Mouse (Mus musculus): ENCODE measurements around the gene Iqgap2. TPM values are rescaled to one million over a fixed set of nuclear protein-coding genes. Genes with fewer than 3 reads are reported as not detected.
A peak's percentile ranks its signal among the peaks of the same experiment; 100 is the strongest.

Iqgap2 gene
- polyA plus RNA-seq, 1 experiment from 2014 or later, result 10.5 TPM

DNA sequence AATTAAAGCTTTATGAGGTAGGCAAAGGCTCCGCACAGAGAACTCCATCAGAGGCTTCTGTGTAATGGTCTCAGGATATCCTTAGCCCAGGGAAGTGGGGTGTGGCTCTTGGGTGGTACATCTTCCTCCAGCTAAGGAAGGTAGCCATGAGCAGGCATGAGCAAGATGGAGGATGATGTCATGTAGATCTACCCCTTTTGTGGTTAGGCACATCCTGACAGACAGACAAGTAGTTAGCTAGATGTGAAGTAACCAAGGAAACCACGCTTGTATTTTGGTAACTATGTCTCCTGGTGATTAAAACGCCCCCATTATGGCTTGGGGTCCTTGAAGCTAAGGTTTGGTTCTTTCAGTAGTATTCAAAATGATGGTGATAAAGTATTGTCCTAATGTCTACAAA, 78.1 kb downstream of the Iqgap2 start:
- Histone ChIP-seq H3K27me3 (ENCODE audit: insufficient read depth, poor library complexity, severe bottlenecking) (no peaks in the 10 kb centered on the region), H3K4me1 (replicated peaks) (peaks cover 13% of the 10 kb centered on the region), H3K36me3 (0 out of 2 replicates have a peak, but pooled peaks cover 3% of the 10 kb centered on the region), H3K4me3 (no peak overlapping the region), H3K27ac (no peak overlapping the region), H3K9me3 (no peaks in the 10 kb centered on the region)
- no peak for DNase-seq (ENCODE audit: low spot score)
- WGBS, result 85% methylated on average over 3 of the region's 3 CpGs

DNA sequence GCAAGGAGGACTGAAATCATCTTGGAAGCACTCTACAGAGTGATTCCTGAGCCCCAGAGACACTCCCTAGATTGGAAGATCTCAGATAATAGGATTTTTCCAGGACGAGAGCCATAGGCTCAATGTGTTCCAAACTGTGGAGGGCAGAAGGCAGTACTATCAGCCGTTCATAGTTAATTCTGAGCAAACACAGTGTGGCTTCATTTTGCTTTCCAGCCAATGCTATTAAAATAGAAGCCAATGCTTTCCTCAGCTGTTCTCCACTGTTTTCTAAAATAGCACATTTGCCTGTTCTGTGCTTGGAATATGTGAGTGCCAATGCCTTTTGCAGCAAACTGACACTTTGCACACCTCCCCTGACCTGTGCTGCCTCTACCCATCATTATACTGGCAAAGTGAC, 80.9 kb downstream of the Iqgap2 start:
- 80% methylated on average over 2 of the region's 2 CpGs for WGBS
- Histone ChIP-seq H3K4me1 (replicated peaks) (peaks cover 30% of the 10 kb centered on the region), H3K9me3 (no peaks in the 10 kb centered on the region), H3K27me3 (ENCODE audit: insufficient read depth, poor library complexity, severe bottlenecking) (no peaks in the 10 kb centered on the region), H3K36me3 (0 out of 2 replicates have a peak, but pooled peaks cover 3% of the 10 kb centered on the region), H3K4me3 (no peak overlapping the region), H3K27ac (no peak overlapping the region)
- DNase-seq (ENCODE audit: low spot score), result no peak

DNA sequence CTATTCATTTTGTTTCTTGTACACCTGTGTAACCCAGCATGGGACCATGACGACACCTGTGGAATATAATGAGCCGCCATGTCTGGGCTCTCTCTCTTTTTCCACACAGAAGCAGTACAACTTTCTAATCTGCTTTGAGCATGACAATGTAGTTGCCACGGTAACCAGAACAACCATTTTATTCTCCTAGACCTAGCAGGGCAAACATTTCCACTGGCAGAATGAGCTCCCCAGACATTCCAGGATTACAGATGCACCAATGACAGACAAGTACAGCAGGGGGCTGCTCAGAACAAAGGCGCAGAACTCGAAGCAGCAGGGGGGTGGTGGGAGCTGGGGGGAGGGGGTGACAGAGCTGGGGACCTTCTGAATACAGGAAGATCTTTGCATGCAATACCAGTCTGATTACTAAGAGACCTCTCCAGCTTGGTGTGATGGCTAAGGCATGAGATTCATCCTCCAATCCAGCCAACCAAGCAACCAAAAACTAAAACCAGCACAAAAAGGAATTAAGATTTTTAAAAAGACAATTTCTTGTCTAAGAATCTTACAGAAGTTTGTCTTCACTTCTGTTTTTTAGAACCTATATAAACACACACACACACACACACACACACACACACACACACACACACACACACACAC, 84.5 kb downstream of the Iqgap2 start:
- Histone ChIP-seq H3K9me3 (no peaks in the 10 kb centered on the region), H3K4me3 (no peak overlapping the region), H3K27me3 (ENCODE audit: insufficient read depth, poor library complexity, severe bottlenecking) (no peaks in the 10 kb centered on the region), H3K36me3 (no peaks in the 10 kb centered on the region), H3K4me1 (replicated peaks) (peaks cover 34% of the 10 kb centered on the region), H3K27ac (peak overlapping the region; percentile 70)
- 17% methylated on average over 5 of the region's 5 CpGs for WGBS
- DNase-seq (ENCODE audit: low spot score), result peak; percentile 63

GRCm38 (mm10) chr13:95805469-95806166, 86.1 kb downstream of the Iqgap2 start:
- WGBS, result 50% methylated on average over 13 of the region's 13 CpGs
- Histone ChIP-seq H3K4me3 (no peak overlapping the region), H3K27me3 (ENCODE audit: insufficient read depth, poor library complexity, severe bottlenecking) (no peaks in the 10 kb centered on the region), H3K27ac (peak overlapping the region; percentile 67), H3K4me1 (replicated peaks) (peaks cover 32% of the 10 kb centered on the region), H3K9me3 (no peaks in the 10 kb centered on the region), H3K36me3 (no peaks in the 10 kb centered on the region)
- DNase-seq (ENCODE audit: low spot score), result peak; percentile 39

DNA sequence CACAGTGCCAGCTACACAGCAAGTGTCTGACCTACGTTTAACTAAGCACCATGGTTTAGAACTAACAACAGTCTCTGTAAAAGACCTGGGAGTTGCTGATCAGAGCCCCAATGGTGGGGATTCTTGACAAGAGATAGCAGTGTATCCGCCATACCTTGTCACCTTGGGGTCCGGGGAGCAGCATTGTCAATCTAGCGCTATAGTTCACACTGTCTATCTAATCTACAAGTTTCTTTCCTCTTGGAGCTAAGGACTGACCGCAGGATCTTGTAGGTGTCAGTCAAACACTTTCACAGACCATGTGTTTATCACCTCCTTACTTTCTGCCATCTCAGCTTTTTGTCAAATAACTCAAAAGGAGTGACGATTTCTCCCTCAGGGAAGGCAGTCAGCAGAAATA, 87.6 kb downstream of the Iqgap2 start:
- DNase-seq (ENCODE audit: low spot score), result no peak
- no peaks in the 10 kb centered on the region for H3K27me3 ChIP-seq (ENCODE audit: insufficient read depth, poor library complexity, severe bottlenecking)
- WGBS, result 91% methylated on average over 6 of the region's 6 CpGs
- H3K36me3 ChIP-seq, result no peaks in the 10 kb centered on the region
- no peak overlapping the region for H3K27ac ChIP-seq
- H3K9me3 ChIP-seq, result no peaks in the 10 kb centered on the region
- H3K4me1 ChIP-seq (replicated peaks), result peaks cover 32% of the 10 kb centered on the region
- no peak overlapping the region for H3K4me3 ChIP-seq

DNA sequence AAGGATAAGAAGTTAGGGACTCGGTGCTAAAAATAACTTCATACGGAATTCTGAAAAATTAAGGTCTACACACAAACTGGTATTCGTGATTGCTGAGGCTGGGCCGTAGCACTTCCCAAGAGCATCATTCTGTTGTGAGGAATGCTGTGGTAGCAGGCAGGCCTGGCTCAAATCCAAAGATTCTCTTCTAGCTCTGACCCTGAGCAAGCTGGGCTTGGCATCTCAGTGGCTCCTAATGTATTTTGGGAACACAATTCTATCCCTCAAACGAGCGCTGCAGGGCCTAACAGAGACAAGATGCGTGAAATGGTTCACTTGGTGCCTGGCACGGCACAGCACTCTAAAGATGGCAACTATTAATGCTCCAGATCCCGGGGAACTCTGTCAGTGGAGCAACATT, 90.8 kb downstream of the Iqgap2 start:
- Histone ChIP-seq H3K4me1 (replicated peaks) (peaks cover 11% of the 10 kb centered on the region), H3K36me3 (no peaks in the 10 kb centered on the region), H3K9me3 (no peaks in the 10 kb centered on the region), H3K4me3 (no peak overlapping the region), H3K27me3 (ENCODE audit: insufficient read depth, poor library complexity, severe bottlenecking) (no peaks in the 10 kb centered on the region), H3K27ac (no peak overlapping the region)
- WGBS, result 92% methylated on average over 9 of the region's 9 CpGs
- no peak for DNase-seq (ENCODE audit: low spot score)

- no peaks in the 10 kb centered on the region for H3K36me3 ChIP-seq
- WGBS, result 90% methylated on average over 4 of the region's 4 CpGs
- H3K4me3 ChIP-seq, result no peak overlapping the region
- no peak for DNase-seq (ENCODE audit: low spot score)
- H3K27ac ChIP-seq, result no peak overlapping the region
- no peaks in the 10 kb centered on the region for H3K27me3 ChIP-seq (ENCODE audit: insufficient read depth, poor library complexity, severe bottlenecking)
- no peaks in the 10 kb centered on the region for H3K9me3 ChIP-seq
- 0 out of 2 replicates have a peak, but pooled peaks cover 5% of the 10 kb centered on the region for H3K4me1 ChIP-seq (replicated peaks)
These were observed 92.4 kb downstream of the Iqgap2 start for GRCm38 (mm10) chr13:95799322-95799721.

- 72% methylated on average over 6 of the region's 6 CpGs for whole genome bisulfite sequencing
These were observed 93.0 kb downstream of the Iqgap2 start for GRCm38 (mm10) chr13:95798721-95799120.

DNA sequence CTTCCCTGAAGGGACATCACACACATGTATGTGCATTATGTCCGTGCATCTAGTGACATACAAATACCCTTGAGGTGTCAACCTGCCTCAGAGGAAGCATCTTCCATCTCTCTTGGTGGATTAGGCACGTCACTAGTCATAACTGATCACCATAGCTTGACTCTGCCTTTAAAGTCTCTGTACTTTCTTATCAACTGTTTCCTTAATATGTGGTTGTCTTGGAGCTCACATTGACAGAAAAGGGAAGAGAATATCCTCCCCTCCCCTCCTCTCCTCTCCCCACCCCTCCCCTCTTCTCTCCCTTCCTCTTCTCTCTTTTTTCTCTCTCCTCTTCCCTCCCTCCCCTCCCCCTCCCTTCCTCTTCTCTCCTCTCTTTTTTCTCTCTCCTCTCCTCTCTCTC, 94.2 kb downstream of the Iqgap2 start:
- H3K9me3 ChIP-seq, result no peaks in the 10 kb centered on the region
- H3K27me3 ChIP-seq (ENCODE audit: insufficient read depth, poor library complexity, severe bottlenecking), result no peaks in the 10 kb centered on the region
- H3K4me3 ChIP-seq, result no peak overlapping the region
- no peak overlapping the region for H3K27ac ChIP-seq
- no peak for DNase-seq (ENCODE audit: low spot score)
- WGBS, result 93% methylated on average over 2 of the region's 2 CpGs
- no peaks in the 10 kb centered on the region for H3K36me3 ChIP-seq
- peaks cover 5% of the 10 kb centered on the region; the same call in 1 of the 2 replicates for H3K4me1 ChIP-seq (replicated peaks)

More at GRCm38 (mm10) chr13:95798721-95799120, 93.0 kb downstream of the Iqgap2 start:
- H3K27me3 ChIP-seq (ENCODE audit: insufficient read depth, poor library complexity, severe bottlenecking), result no peaks in the 10 kb centered on the region
- H3K9me3 ChIP-seq, result no peaks in the 10 kb centered on the region
- no peak overlapping the region for H3K4me3 ChIP-seq
- no peaks in the 10 kb centered on the region for H3K36me3 ChIP-seq
- no peak for DNase-seq (ENCODE audit: low spot score)
- no peak overlapping the region for H3K27ac ChIP-seq
- H3K4me1 ChIP-seq (replicated peaks), result peaks cover 5% of the 10 kb centered on the region; the same call in 1 of the 2 replicates

- 80% methylated on average over 8 of the region's 8 CpGs for WGBS
- Histone ChIP-seq H3K27me3 (ENCODE audit: insufficient read depth, poor library complexity, severe bottlenecking) (no peaks in the 10 kb centered on the region), H3K9me3 (no peaks in the 10 kb centered on the region), H3K27ac (no peak overlapping the region), H3K36me3 (no peaks in the 10 kb centered on the region), H3K4me3 (no peak overlapping the region), H3K4me1 (replicated peaks) (peaks cover 8% of the 10 kb centered on the region; the same call in 1 of the 2 replicates)
- no peak for DNase-seq (ENCODE audit: low spot score)
These were observed 97.4 kb downstream of the Iqgap2 start for GRCm38 (mm10) chr13:95794346-95794745.

DNA sequence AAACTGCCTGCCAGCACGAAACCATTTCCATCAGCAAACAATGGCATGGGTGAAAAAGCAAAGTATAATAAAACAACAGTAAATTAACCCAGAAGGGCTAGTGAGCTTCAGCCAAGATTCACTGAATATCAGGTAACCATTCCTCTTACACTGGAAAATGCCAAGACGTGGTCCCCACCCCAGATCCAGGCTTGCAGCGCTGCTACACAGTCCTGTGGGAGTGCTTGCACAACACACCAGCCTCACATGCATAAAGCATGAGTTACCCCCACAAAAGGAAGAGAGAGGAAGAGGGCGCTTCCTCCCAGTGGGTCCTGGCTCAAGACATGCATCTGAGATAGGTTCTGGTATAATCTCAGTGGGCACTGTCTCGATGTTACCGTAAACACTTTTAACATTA, 100.8 kb downstream of the Iqgap2 start:
- Histone ChIP-seq H3K27ac (no peak overlapping the region), H3K4me1 (replicated peaks) (peaks cover 6% of the 10 kb centered on the region; the same call in 1 of the 2 replicates), H3K27me3 (ENCODE audit: insufficient read depth, poor library complexity, severe bottlenecking) (no peaks in the 10 kb centered on the region), H3K4me3 (no peak overlapping the region), H3K9me3 (no peaks in the 10 kb centered on the region), H3K36me3 (no peaks in the 10 kb centered on the region)
- no peak for DNase-seq (ENCODE audit: low spot score)
- WGBS, result 87% methylated on average over 6 of the region's 6 CpGs

GRCm38 (mm10) chr13:95788631-95789376, 102.9 kb downstream of the Iqgap2 start:
- Histone ChIP-seq H3K4me1 (replicated peaks) (peaks cover 6% of the 10 kb centered on the region), H3K27ac (no peak overlapping the region), H3K4me3 (no peak overlapping the region), H3K9me3 (no peaks in the 10 kb centered on the region), H3K36me3 (no peaks in the 10 kb centered on the region), H3K27me3 (ENCODE audit: insufficient read depth, poor library complexity, severe bottlenecking) (no peaks in the 10 kb centered on the region)
- DNase-seq (ENCODE audit: low spot score), result no peak
- WGBS, result 81% methylated on average over 10 of the region's 10 CpGs

DNA sequence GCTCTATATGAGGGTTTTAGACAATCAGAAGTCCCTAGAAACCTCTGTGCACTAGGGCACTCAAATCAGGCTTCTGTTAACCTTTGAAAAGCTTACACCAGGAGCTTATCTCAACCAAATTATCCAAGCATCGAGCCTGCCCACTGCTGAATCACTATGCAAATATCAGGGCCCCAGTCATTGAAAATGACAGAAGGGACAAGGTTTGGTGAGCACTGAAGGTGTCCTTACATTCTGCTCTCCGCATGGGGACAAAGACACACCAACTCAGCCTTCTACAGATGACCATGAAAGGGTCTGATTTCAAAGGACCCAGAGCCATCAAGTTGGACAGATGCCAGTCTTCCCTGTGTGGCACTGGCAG, 108.8 kb downstream of the Iqgap2 start:
- no peak for DNase-seq (ENCODE audit: low spot score)
- H3K27ac ChIP-seq, result peak overlapping the region; percentile 73
- H3K4me1 ChIP-seq (replicated peaks), result peaks cover 53% of the 10 kb centered on the region
- H3K36me3 ChIP-seq, result no peaks in the 10 kb centered on the region
- H3K27me3 ChIP-seq (ENCODE audit: insufficient read depth, poor library complexity, severe bottlenecking), result no peaks in the 10 kb centered on the region
- 48% methylated on average over 2 of the region's 2 CpGs for WGBS
- no peak overlapping the region for H3K4me3 ChIP-seq
- no peaks in the 10 kb centered on the region for H3K9me3 ChIP-seq
